Mouse (Mus musculus) megakaryocyte-erythroid progenitor cell, adult 5-6 weeks (primary cell): ENCODE measurements around the gene Dmd. TPM values are rescaled to one million over a fixed set of nuclear protein-coding genes. Genes with fewer than 3 reads are reported as not detected.

Experiments used
- ATAC-seq: replicated peaks from 2 replicates; pipeline ENCODE4 v1.8.0; 2016; ENCODE audit warnings: mild to moderate bottlenecking, inconsistent platforms; ENCODE audit not compliant: severe bottlenecking, poor library complexity, low FRiP score, low TSS enrichment
- total RNA-seq, 2 experiments: library from RNA; stranded (forward) in 1 of 2; stranded (reverse) in 1 of 2; fragments of 200-1000, 215-1000 nt in 1 of 2; fragments of >200 nt in 1 of 2; fragmentation: Nextera tagmentation in 1 of 2; gene quantifications; 2 replicates each; pipeline ENCODE4 v1.2.3; 2014 to 2017

Dmd gene
- total RNA-seq, 2 experiments from 2014 or later, result 1.6 to 6.1 TPM

GRCm38 (mm10) chrX:85008304-85008703, 2059.6 kb downstream of the Dmd start:
- ATAC-seq, result no peak

GRCm38 (mm10) chrX:85041466-85042058, 2092.9 kb downstream of the Dmd start:
- ATAC-seq, result no peak

- no peak for ATAC-seq
These were observed 2098.0 kb downstream of the Dmd start for GRCm38 (mm10) chrX:85046631-85047030.

- peak; percentile 95 for ATAC-seq
These were observed 2099.8 kb downstream of the Dmd start for GRCm38 (mm10) chrX:85048141-85049110.

GRCm38 (mm10) chrX:85049593-85049992, 2100.9 kb downstream of the Dmd start:
- ATAC-seq, result no peak

GRCm38 (mm10) chrX:85073602-85074001, 2124.9 kb downstream of the Dmd start:
- ATAC-seq, result peak; percentile 80

GRCm38 (mm10) chrX:85076845-85077244, 2128.2 kb downstream of the Dmd start:
- no peak for ATAC-seq

GRCm38 (mm10) chrX:85077605-85078004, 2128.9 kb downstream of the Dmd start:
- no peak for ATAC-seq

GRCm38 (mm10) chrX:85079174-85079573, 2130.5 kb downstream of the Dmd start:
- ATAC-seq, result no peak

- ATAC-seq, result no peak
These were observed 2135.8 kb downstream of the Dmd start for GRCm38 (mm10) chrX:85084237-85085153.

- no peak for ATAC-seq
These were observed 2140.8 kb downstream of the Dmd start for GRCm38 (mm10) chrX:85089506-85089905.

- no peak for ATAC-seq
These were observed 2144.7 kb downstream of the Dmd start for GRCm38 (mm10) chrX:85093354-85093753.

GRCm38 (mm10) chrX:85098691-85099090, 2150.0 kb downstream of the Dmd start:
- ATAC-seq, result no peak

GRCm38 (mm10) chrX:85112418-85112817, 2163.7 kb downstream of the Dmd start:
- no peak for ATAC-seq

GRCm38 (mm10) chrX:85132706-85133105, 2184.0 kb downstream of the Dmd start:
- no peak for ATAC-seq

GRCm38 (mm10) chrX:85137293-85137692, 2188.6 kb downstream of the Dmd start:
- no peak for ATAC-seq

- ATAC-seq, result no peak
These were observed 2222.6 kb downstream of the Dmd start for GRCm38 (mm10) chrX:85171264-85171663.

- no peak for ATAC-seq
These were observed 2238.9 kb downstream of the Dmd start for GRCm38 (mm10) chrX:85187565-85187964.

- no peak for ATAC-seq
These were observed 2245.2 kb downstream of the Dmd start for GRCm38 (mm10) chrX:85193856-85194255.

- no peak for ATAC-seq
These were observed 2249.0 kb downstream of the Dmd start for GRCm38 (mm10) chrX:85197688-85198087.
